Mouse (Mus musculus): ENCODE results near the gene Gm11985. TPM values are rescaled to one million over a fixed set of nuclear protein-coding genes. Genes with fewer than 3 reads are reported as not detected.

The Gm11985 gene
- total and polyA plus RNA-seq, 3 experiments, result not detected

DNA sequence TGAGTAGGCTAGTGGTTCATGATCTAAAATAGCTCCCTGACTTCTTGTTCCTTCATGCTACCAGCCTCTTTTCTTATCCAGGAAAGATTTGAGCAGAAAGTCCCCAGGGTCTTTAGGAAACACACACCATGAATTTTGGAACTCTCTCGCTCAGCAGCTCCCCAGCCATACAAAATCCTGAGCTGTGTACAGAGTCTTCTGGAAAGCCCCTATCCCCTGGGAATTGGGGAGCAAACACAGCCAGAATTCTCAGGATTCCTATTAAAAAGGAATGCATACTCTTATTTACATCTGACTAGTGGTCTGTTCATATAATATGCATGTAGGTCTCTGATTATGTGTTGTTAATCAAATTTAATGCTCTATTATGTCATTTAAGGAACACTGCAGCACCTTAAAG lies 46.1 kb upstream of the Gm11985 start:
- H3K79me2 ChIP-seq (replicated peaks; ENCODE audit: control insufficient read depth, extremely low read depth, insufficient read depth, poor library complexity, severe bottlenecking), result no peaks in the 10 kb centered on the region
- H3K27me3 ChIP-seq (replicated peaks), result no peaks in the 10 kb centered on the region
- H3K4me1 ChIP-seq (ENCODE audit: control insufficient read depth in 1 of 2, insufficient read depth in 2 of 2), result no peaks in the 10 kb centered on the region
- H3K4me3 ChIP-seq (replicated peaks in 1 of 3; ENCODE audit: low read depth in 2 of 3, low read length in 2 of 3, poor library complexity in 1 of 3), result no peak overlapping the region
- TF ChIP-seq MYC (IDR thresholded peaks at IDR 0.05; ENCODE audit: low read depth, low read length), result no peak
- no peak for DNase-seq (ENCODE audit: extremely low read depth)
- in situ Hi-C loops (cut with MboI; ENCODE audit: low pct_ligation_motif_present, low pct_unique_long_range_greater_than_20kb, low sequenced_read_pairs), result no loop called here
- dilution Hi-C loops (cut with MboI; ENCODE audit: extremely low pct_ligation_motif_present, extremely low pct_unique_long_range_greater_than_20kb, low sequenced_read_pairs), result no loop called here
- H3K9me3 ChIP-seq (replicated peaks; ENCODE audit: low read length), result peaks cover 63% of the 10 kb centered on the region
- no peak overlapping the region for H3K4me2 ChIP-seq (ENCODE audit: insufficient read depth, low read depth, poor library complexity, severe bottlenecking)
- H3K36me3 ChIP-seq (replicated peaks in 1 of 2; ENCODE audit: control insufficient read depth in 1 of 2, insufficient read depth in 1 of 2, low read length in 1 of 2), result no peaks in the 10 kb centered on the region
- no peak overlapping the region for H3K27ac ChIP-seq (ENCODE audit: insufficient read depth, low read depth)
- no peak overlapping the region for H3K9ac ChIP-seq (ENCODE audit: insufficient read depth, low read depth)

DNA sequence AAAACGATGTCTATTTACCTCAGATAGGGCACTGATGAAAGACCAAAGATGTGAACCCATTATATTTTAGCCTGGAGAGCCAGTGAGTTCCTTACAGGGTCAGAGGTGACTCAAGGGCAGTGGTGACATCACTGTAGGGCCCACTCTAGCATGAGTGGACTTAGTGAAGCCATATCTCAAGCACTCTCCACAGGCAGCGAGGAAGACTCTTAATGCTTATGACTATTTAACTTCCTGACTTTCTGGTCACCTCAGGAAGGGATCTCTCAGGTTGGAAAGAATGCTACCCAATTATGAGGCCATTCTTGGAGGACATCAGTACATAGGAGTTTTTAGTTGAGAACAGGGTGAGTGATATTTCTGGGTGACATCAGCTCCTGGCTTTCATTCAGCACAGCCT lies 45.0 kb upstream of the Gm11985 start:
- no peak overlapping the region for H3K4me3 ChIP-seq (replicated peaks in 1 of 3; ENCODE audit: low read depth in 2 of 3, low read length in 2 of 3, poor library complexity in 1 of 3)
- TF ChIP-seq POLR2AphosphoS2 (IDR thresholded peaks at IDR 0.05; ENCODE audit: low read depth, low read length), result no peak
- no peak for TF ChIP-seq MXI1 (IDR thresholded peaks at IDR 0.05; ENCODE audit: low read depth, low read length)
- no peak for TF ChIP-seq NELFE (IDR thresholded peaks at IDR 0.05; ENCODE audit: low read depth, low read length)
- no peak for TF ChIP-seq MYC (IDR thresholded peaks at IDR 0.05; ENCODE audit: low read depth, low read length)
- no peak for TF ChIP-seq POLR2A (IDR thresholded peaks at IDR 0.05; ENCODE audit: low read depth, low read length)
- no peak for TF ChIP-seq ZC3H11A (IDR thresholded peaks at IDR 0.05; ENCODE audit: low read depth, low read length)
- no peak for TF ChIP-seq GABPA (IDR thresholded peaks at IDR 0.05; ENCODE audit: insufficient replicate concordance, low read depth, low read length)
- TF ChIP-seq USF2 (conservative IDR thresholded peaks at IDR 0.05; ENCODE audit: low read depth, low read length), result no peak
- no peak for TF ChIP-seq RAD21 (IDR thresholded peaks at IDR 0.05; ENCODE audit: low read depth, low read length)
- TF ChIP-seq JUND (conservative IDR thresholded peaks at IDR 0.05; ENCODE audit: low read depth, low read length), result no peak
- peaks cover 53% of the 10 kb centered on the region for H3K9me3 ChIP-seq (replicated peaks; ENCODE audit: low read length)
- dilution Hi-C loops (cut with MboI; ENCODE audit: extremely low pct_ligation_motif_present, extremely low pct_unique_long_range_greater_than_20kb, low sequenced_read_pairs), result no loop called here
- H3K4me2 ChIP-seq (ENCODE audit: insufficient read depth, low read depth, poor library complexity, severe bottlenecking), result no peak overlapping the region
- no peaks in the 10 kb centered on the region for H3K36me3 ChIP-seq (replicated peaks in 1 of 2; ENCODE audit: control insufficient read depth in 1 of 2, insufficient read depth in 1 of 2, low read length in 1 of 2)
- in situ Hi-C loops (cut with MboI; ENCODE audit: low pct_ligation_motif_present, low pct_unique_long_range_greater_than_20kb, low sequenced_read_pairs), result no loop called here
- no peak for DNase-seq (ENCODE audit: extremely low read depth)
- no peak overlapping the region for H3K9ac ChIP-seq (ENCODE audit: insufficient read depth, low read depth)
- H3K27ac ChIP-seq (ENCODE audit: insufficient read depth, low read depth), result no peak overlapping the region
- H3K27me3 ChIP-seq (replicated peaks), result no peaks in the 10 kb centered on the region
- no peaks in the 10 kb centered on the region for H3K79me2 ChIP-seq (replicated peaks; ENCODE audit: control insufficient read depth, extremely low read depth, insufficient read depth, poor library complexity, severe bottlenecking)
- H3K4me1 ChIP-seq (ENCODE audit: control insufficient read depth in 1 of 2, insufficient read depth in 2 of 2), result no peaks in the 10 kb centered on the region

DNA sequence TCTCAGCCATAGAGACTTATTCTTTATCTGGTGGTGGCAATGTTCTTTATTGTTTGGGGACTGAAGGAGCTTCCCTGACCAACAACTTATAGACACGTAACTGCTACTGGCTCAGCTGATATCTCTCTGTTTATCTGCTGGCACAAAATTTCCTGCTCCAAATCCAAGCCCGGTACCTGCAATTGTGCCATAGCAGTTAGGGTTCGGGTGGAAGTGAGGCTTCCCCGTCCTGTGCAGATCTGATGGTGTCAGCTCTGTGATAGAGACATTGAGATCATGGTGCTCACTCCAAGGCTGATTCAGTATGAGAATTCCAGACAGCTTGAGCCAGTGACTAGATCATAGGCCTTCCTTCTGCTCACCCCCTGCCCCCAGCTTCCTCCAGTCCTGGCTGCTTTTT lies 43.6 kb upstream of the Gm11985 start:
- H3K36me3 ChIP-seq (replicated peaks in 1 of 2; ENCODE audit: control insufficient read depth in 1 of 2, insufficient read depth in 1 of 2, low read length in 1 of 2), result no peaks in the 10 kb centered on the region
- H3K9ac ChIP-seq (ENCODE audit: insufficient read depth, low read depth), result no peak overlapping the region
- no peak overlapping the region for H3K4me2 ChIP-seq (ENCODE audit: insufficient read depth, low read depth, poor library complexity, severe bottlenecking)
- peaks cover 52% of the 10 kb centered on the region for H3K9me3 ChIP-seq (replicated peaks; ENCODE audit: low read length)
- no peak overlapping the region for H3K4me3 ChIP-seq (replicated peaks in 1 of 3; ENCODE audit: low read depth in 2 of 3, low read length in 2 of 3, poor library complexity in 1 of 3)
- TF ChIP-seq SMC3 (IDR thresholded peaks at IDR 0.05; ENCODE audit: low read depth, low read length), result no peak
- TF ChIP-seq MXI1 (IDR thresholded peaks at IDR 0.05; ENCODE audit: low read depth, low read length), result no peak
- TF ChIP-seq SIN3A (IDR thresholded peaks at IDR 0.05; ENCODE audit: low read length), result no peak
- no peak for TF ChIP-seq IRF4 (IDR thresholded peaks at IDR 0.05; ENCODE audit: low read depth, low read length)
- TF ChIP-seq CHD1 (IDR thresholded peaks at IDR 0.05; ENCODE audit: low read depth, low read length), result no peak
- TF ChIP-seq TBP (conservative IDR thresholded peaks at IDR 0.05; ENCODE audit: low read depth, low read length), result no peak
- no peak for TF ChIP-seq MYC (IDR thresholded peaks at IDR 0.05; ENCODE audit: low read depth, low read length)
- no peak for TF ChIP-seq TCF12 (IDR thresholded peaks at IDR 0.05; ENCODE audit: low read depth, low read length)
- TF ChIP-seq GABPA (IDR thresholded peaks at IDR 0.05; ENCODE audit: insufficient replicate concordance, low read depth, low read length), result no peak
- TF ChIP-seq USF2 (conservative IDR thresholded peaks at IDR 0.05; ENCODE audit: low read depth, low read length), result no peak
- TF ChIP-seq KAT2A (IDR thresholded peaks at IDR 0.05; ENCODE audit: insufficient replicate concordance, low read length), result no peak
- TF ChIP-seq E2F4 (IDR thresholded peaks at IDR 0.05; ENCODE audit: insufficient replicate concordance, low read depth, low read length), result no peak
- TF ChIP-seq NELFE (IDR thresholded peaks at IDR 0.05; ENCODE audit: low read depth, low read length), result no peak
- no peak for TF ChIP-seq USF1 (IDR thresholded peaks at IDR 0.05; ENCODE audit: low read depth, low read length)
- TF ChIP-seq BHLHE40 (IDR thresholded peaks at IDR 0.05; ENCODE audit: low read depth, low read length), result no peak
- no peak for TF ChIP-seq CHD2 (IDR thresholded peaks at IDR 0.05; ENCODE audit: low read length)
- TF ChIP-seq MAZ (IDR thresholded peaks at IDR 0.05; ENCODE audit: low read depth, low read length), result no peak
- no peak for TF ChIP-seq MAFK (IDR thresholded peaks at IDR 0.05; ENCODE audit: insufficient replicate concordance, low read length)
- no peak for TF ChIP-seq POLR2A (IDR thresholded peaks at IDR 0.05; ENCODE audit: low read depth, low read length)
- H3K27me3 ChIP-seq (replicated peaks), result no peaks in the 10 kb centered on the region
- in situ Hi-C loops (cut with MboI; ENCODE audit: low pct_ligation_motif_present, low pct_unique_long_range_greater_than_20kb, low sequenced_read_pairs), result no loop called here
- no peak overlapping the region for H3K27ac ChIP-seq (ENCODE audit: insufficient read depth, low read depth)
- dilution Hi-C loops (cut with MboI; ENCODE audit: extremely low pct_ligation_motif_present, extremely low pct_unique_long_range_greater_than_20kb, low sequenced_read_pairs), result no loop called here
- no peaks in the 10 kb centered on the region for H3K4me1 ChIP-seq (ENCODE audit: control insufficient read depth in 1 of 2, insufficient read depth in 2 of 2)
- no peak for DNase-seq (ENCODE audit: extremely low read depth)
- no peaks in the 10 kb centered on the region for H3K79me2 ChIP-seq (replicated peaks; ENCODE audit: control insufficient read depth, extremely low read depth, insufficient read depth, poor library complexity, severe bottlenecking)
